In genomic region chr11:109674542-109674941, GRCm38 (mm10) we compare ENCODE assay signal across 26 mouse cellular contexts. TPM values are rescaled to one million over a fixed set of nuclear protein-coding genes. Genes with fewer than 3 reads are reported as not detected.
DNase-seq lines count a peak whose midpoint lies in the region; ATAC-seq and TF ChIP-seq lines count a peak whose summit lies in the region.
"Had no signal": no experiment of that assay in that cellular context is flagged by ENCODE, and none has a peak within 500 bp of the region (broad histone marks: within the 10 kb centered on the region; RNA-seq: fewer than 3 reads in every experiment).

No protein-coding gene starts in this region.

- TF ChIP-seq EP300 in liver, postnatal 0 days (IDR thresholded peaks at IDR 0.05; ENCODE audit: low read depth), result no peak
- TF ChIP-seq EP300 in MEL (IDR thresholded peaks at IDR 0.05; ENCODE audit: low read depth in 1 of 2, low read length in 2 of 2), result no peak

- H3ac ChIP-seq in C2C12 (ENCODE audit: control insufficient read depth, insufficient read length, low read depth), result no peak overlapping the region

- WGBS in intestine, postnatal 0 days, result 81% methylated on average over 11 of the region's 11 CpGs
- WGBS in intestine, embryonic 15.5 days, result 82% methylated on average over 11 of the region's 11 CpGs
- WGBS in liver, postnatal 0 days (ENCODE audit: insufficient replicate concordance), result 76% methylated on average over 11 of the region's 11 CpGs

- no peaks in the 10 kb centered on the region for H3K9me3 ChIP-seq in intestine, postnatal 0 days (ENCODE audit: control insufficient read depth)
- no peaks in the 10 kb centered on the region for H3K9me3 ChIP-seq in intestine, embryonic 15.5 days
- H3K9me3 ChIP-seq in liver, postnatal 0 days (ENCODE audit: low read length), result no peaks in the 10 kb centered on the region
- no peaks in the 10 kb centered on the region for H3K9me3 ChIP-seq in MEL (replicated peaks; ENCODE audit: insufficient read depth, low read length)
- H3K9me3 ChIP-seq: forebrain, embryonic 10.5 days; heart, embryonic 15.5 days; kidney, embryonic 15.5 days; liver, embryonic 15.5 days; midbrain, embryonic 15.5 days; neural tube, embryonic 15.5 days had no signal

- TF ChIP-seq RAD21 in MEL (IDR thresholded peaks at IDR 0.05; ENCODE audit: low read depth, low read length), result no peak

- H3K4me3 ChIP-seq in intestine, postnatal 0 days (ENCODE audit: low read depth, low read length), result no peak overlapping the region
- H3K4me3 ChIP-seq in intestine, embryonic 15.5 days (replicated peaks), result no peak overlapping the region
- H3K4me3 ChIP-seq in liver, postnatal 0 days (ENCODE audit: low read depth, low read length), result no peak overlapping the region
- H3K4me3 ChIP-seq in C2C12 (ENCODE audit: insufficient read depth, poor library complexity, severe bottlenecking) (no peak overlapping the region), MEL (ENCODE audit: control insufficient read depth in 1 of 2, insufficient read depth in 1 of 2, low read depth in 2 of 2, low read length in 2 of 2) (no peak overlapping the region)
- H3K4me3 ChIP-seq: forebrain, embryonic 10.5 days; heart, embryonic 15.5 days; kidney, embryonic 15.5 days; liver, embryonic 15.5 days; midbrain, embryonic 15.5 days; neural tube, embryonic 15.5 days had no signal

- no peak overlapping the region for H3K4me2 ChIP-seq in intestine, postnatal 0 days (replicated peaks; ENCODE audit: low read depth)
- H3K4me2 ChIP-seq in intestine, embryonic 15.5 days (replicated peaks), result no peak overlapping the region
- H3K4me2 ChIP-seq in liver, postnatal 0 days (ENCODE audit: low read depth, low read length), result no peak overlapping the region
- H3K4me2 ChIP-seq: heart, embryonic 15.5 days; hindbrain, embryonic 14.5 days; kidney, embryonic 15.5 days; liver, embryonic 15.5 days; midbrain, embryonic 15.5 days; neural tube, embryonic 15.5 days had no signal

- H3K27ac ChIP-seq in intestine, postnatal 0 days (ENCODE audit: low read depth, low read length), result no peak overlapping the region
- no peak overlapping the region for H3K27ac ChIP-seq in intestine, embryonic 15.5 days
- no peak overlapping the region for H3K27ac ChIP-seq in liver, postnatal 0 days (ENCODE audit: low read depth)
- H3K27ac ChIP-seq in MEL (ENCODE audit: control insufficient read depth, low read depth, low read length), result no peak overlapping the region
- H3K27ac ChIP-seq: forebrain, embryonic 10.5 days; heart, embryonic 15.5 days; hindbrain, embryonic 14.5 days; kidney, embryonic 15.5 days; liver, embryonic 15.5 days; midbrain, embryonic 15.5 days; neural tube, embryonic 15.5 days had no signal

- H3K9ac ChIP-seq in intestine, postnatal 0 days (ENCODE audit: low read depth, low read length), result no peak overlapping the region
- no peak overlapping the region for H3K9ac ChIP-seq in intestine, embryonic 15.5 days
- no peak overlapping the region for H3K9ac ChIP-seq in liver, postnatal 0 days (replicated peaks)
- H3K9ac ChIP-seq in MEL (ENCODE audit: control insufficient read depth, low read depth, low read length, poor library complexity, severe bottlenecking), result no peak overlapping the region
- H3K9ac ChIP-seq: heart, embryonic 15.5 days; hindbrain, embryonic 14.5 days; kidney, embryonic 15.5 days; liver, embryonic 15.5 days; midbrain, embryonic 15.5 days; neural tube, embryonic 15.5 days had no signal

- no peak for DNase-seq in liver, postnatal 0 days
- DNase-seq in liver (no peak), MEL (ENCODE audit: low read depth, low spot score) (no peak)
- no peak for DNase-seq in cerebellum, postnatal 10 days
- no peak for DNase-seq in neural tube, embryonic 10.5 days (ENCODE audit: extremely low spot score, low spot score)
- DNase-seq: adrenal gland, postnatal 25 days; cerebellum, adult 11 months; cerebellum, postnatal 14 days; gastrocnemius, postnatal 25 days; heart, postnatal 4 days; lung, postnatal 14 days; right cerebral cortex, adult 18-20 months; right cerebral cortex, postnatal 4 days; thymus, adult 2 months; thymus, postnatal 4 days had no signal

- H3K79me3 ChIP-seq in C2C12 (ENCODE audit: low read depth), result no peaks in the 10 kb centered on the region

- TF ChIP-seq POLR2A in MEL (IDR thresholded peaks at IDR 0.05; ENCODE audit: control insufficient read depth in 1 of 2, insufficient read depth in 1 of 2, low read depth in 1 of 2, low read length in 2 of 2, poor library complexity in 1 of 2), result no peak

- peak; percentile 23 for TF ChIP-seq CTCF in intestine, postnatal 0 days (IDR thresholded peaks at IDR 0.05; ENCODE audit: low read depth)
- TF ChIP-seq CTCF in liver, postnatal 0 days (IDR thresholded peaks at IDR 0.05; ENCODE audit: low read depth), result peak; percentile 30
- TF ChIP-seq CTCF in C2C12 (IDR thresholded peaks at IDR 0.05; ENCODE audit: control insufficient read depth, insufficient read depth, insufficient read length) (peak; percentile 26), MEL (IDR thresholded peaks at IDR 0.05 in 2 of 3, conservative IDR thresholded peaks at IDR 0.05 in 1 of 3; ENCODE audit: control insufficient read depth in 1 of 3, insufficient read depth in 1 of 3, low read depth in 2 of 3, low read length in 3 of 3, poor library complexity in 1 of 3, severe bottlenecking in 1 of 3) (peak in 2 of 3 experiments; percentile 36 to 64; a peak in 5 of 6 replicates)

- peaks cover 13% of the 10 kb centered on the region for H3K36me3 ChIP-seq in intestine, postnatal 0 days (ENCODE audit: control insufficient read depth, insufficient read depth)
- H3K36me3 ChIP-seq in intestine, embryonic 15.5 days, result no peaks in the 10 kb centered on the region
- peaks cover 17% of the 10 kb centered on the region for H3K36me3 ChIP-seq in liver, postnatal 0 days (replicated peaks; ENCODE audit: insufficient read depth, low read length)
- H3K36me3 ChIP-seq in C2C12 (ENCODE audit: control insufficient read depth, insufficient read depth) (peaks cover 11% of the 10 kb centered on the region), MEL (ENCODE audit: control insufficient read depth in 1 of 2, insufficient read depth in 2 of 2, low read length in 2 of 2) (peaks cover 2 to 4% of the 10 kb centered on the region in 2 experiments; a peak in 3 of 4 replicates)
- H3K36me3 ChIP-seq: midbrain, embryonic 15.5 days had no signal

- no peaks in the 10 kb centered on the region for H3K27me3 ChIP-seq in intestine, postnatal 0 days (replicated peaks; ENCODE audit: control insufficient read depth, insufficient read depth, low read length)
- H3K27me3 ChIP-seq in intestine, embryonic 15.5 days (replicated peaks), result no peaks in the 10 kb centered on the region
- no peaks in the 10 kb centered on the region for H3K27me3 ChIP-seq in liver, postnatal 0 days (ENCODE audit: insufficient read depth, low read length)
- H3K27me3 ChIP-seq in C2C12 (ENCODE audit: control insufficient read depth, insufficient read depth, insufficient read length) (no peaks in the 10 kb centered on the region), MEL (ENCODE audit: control insufficient read depth in 1 of 2, insufficient read depth in 2 of 2, low read length in 2 of 2) (no peaks in the 10 kb centered on the region)
- H3K27me3 ChIP-seq: CH12.LX; heart, embryonic 15.5 days; kidney, embryonic 15.5 days; liver, embryonic 15.5 days; midbrain, embryonic 15.5 days; neural tube, embryonic 15.5 days had no signal

- H3K79me2 ChIP-seq in C2C12 (ENCODE audit: control insufficient read depth, insufficient read depth) (no peaks in the 10 kb centered on the region), MEL (ENCODE audit: control insufficient read depth, insufficient read depth, low read length, poor library complexity) (no peaks in the 10 kb centered on the region)

- no peaks in the 10 kb centered on the region for H3K4me1 ChIP-seq in intestine, postnatal 0 days (replicated peaks; ENCODE audit: control insufficient read depth, insufficient read depth, low read length)
- no peaks in the 10 kb centered on the region; the same call in 1 of the 2 replicates for H3K4me1 ChIP-seq in intestine, embryonic 15.5 days (replicated peaks)
- H3K4me1 ChIP-seq in liver, postnatal 0 days (ENCODE audit: insufficient read depth), result 0 out of 2 replicates have a peak, but pooled peaks cover 3% of the 10 kb centered on the region
- peaks cover 0 to under 1% of the 10 kb centered on the region in 2 experiments; a peak in 2 of 4 replicates for H3K4me1 ChIP-seq in MEL (ENCODE audit: control insufficient read depth in 1 of 2, insufficient read depth in 2 of 2, low read length in 2 of 2)
- H3K4me1 ChIP-seq: liver, embryonic 15.5 days; midbrain, embryonic 15.5 days had no signal

- ATAC-seq in intestine, postnatal 0 days, result no peak
- no peak for ATAC-seq in intestine, embryonic 15.5 days
- ATAC-seq in liver, postnatal 0 days, result no peak
- ATAC-seq: midbrain, embryonic 15.5 days had no signal

TF ChIP-seq in C2C12, 6 proteins besides CTCF, POLR2A, EP300 and RAD21 (continues in another document):
- TF ChIP-seq MYOG (IDR thresholded peaks at IDR 0.05; ENCODE audit: control insufficient read depth, extremely low read depth, insufficient read length) (no peak), MYOD1 (IDR thresholded peaks at IDR 0.05; ENCODE audit: control insufficient read depth, insufficient read length, low read depth) (no peak), MAX (IDR thresholded peaks at IDR 0.05) (no peak)

TF ChIP-seq in MEL, 35 proteins besides CTCF, POLR2A, EP300 and RAD21:
- TF ChIP-seq HCFC1 (IDR thresholded peaks at IDR 0.05; ENCODE audit: low read depth, low read length) (no peak), MXI1 (IDR thresholded peaks at IDR 0.05; ENCODE audit: low read depth, low read length) (no peak), ZNF384 (IDR thresholded peaks at IDR 0.05; ENCODE audit: low read depth, low read length) (0 out of 2 replicates have a peak, but pooled peaks have one; percentile 3), ZC3H11A (IDR thresholded peaks at IDR 0.05; ENCODE audit: low read depth, low read length) (no peak)

RNA-seq across cellular contexts. Expression of gene Prkar1a, which starts 25.3 kb away (rescaled TPM):
- polyA plus RNA-seq in intestine, postnatal 0 days (2015; fragmentation: Nextera tagmentation; extraction: Ambion mirVana), result 180 and 188 TPM in 2 replicates
- polyA plus RNA-seq in intestine, embryonic 15.5 days (2015; fragmentation: Nextera tagmentation; extraction: Ambion mirVana), result 270 and 286 TPM in 2 replicates
- polyA plus RNA-seq in liver, postnatal 0 days (2015; fragmentation: Nextera tagmentation; extraction: Ambion mirVana), result 118 and 124 TPM in 2 replicates
- polyA plus RNA-seq in C2C12 (2012; fragmentation: generic; extraction: Trizol) (237 TPM), MEL (2012; ENCODE audit: insufficient read depth in 1 of 2, insufficient read length in 2 of 2, low read depth in 1 of 2, low replicate concordance in 2 of 2, missing spikeins in 1 of 2) (100 to 1,000 TPM in 1 of 2 experiments, not detected in 1; 152 TPM)
- total RNA-seq in MEL (2012; rRNA removed), result 69.6 and 70.2 TPM in 2 replicates

RNA-seq across cellular contexts. Expression of gene Fam20a, which starts 47.5 kb away (rescaled TPM):
- polyA plus RNA-seq in intestine, postnatal 0 days (2015; fragmentation: Nextera tagmentation; extraction: Ambion mirVana), result 2.5 TPM in 2 replicates
- 2.2 and 2.3 TPM in 2 replicates for polyA plus RNA-seq in intestine, embryonic 15.5 days (2015; fragmentation: Nextera tagmentation; extraction: Ambion mirVana)
- polyA plus RNA-seq in liver, postnatal 0 days (2015; fragmentation: Nextera tagmentation; extraction: Ambion mirVana), result 28.0 and 29.0 TPM in 2 replicates
- polyA plus RNA-seq in C2C12 (2012; fragmentation: generic; extraction: Trizol) (5.4 TPM), MEL (2012; ENCODE audit: insufficient read depth in 1 of 2, insufficient read length in 2 of 2, low read depth in 1 of 2, low replicate concordance in 2 of 2, missing spikeins in 1 of 2) (not detected)
- not detected in 2 replicates for total RNA-seq in MEL (2012; rRNA removed)
